Mouse (Mus musculus): ENCODE data around the gene Psg23. TPM values are rescaled to one million over a fixed set of nuclear protein-coding genes. Genes with fewer than 3 reads are reported as not detected.
A peak's percentile ranks its signal among the peaks of the same experiment; 100 is the strongest.
"Not testable (repeated sequence)": the region's sequence is repeated elsewhere in the genome, so short reads cannot be mapped to it uniquely, and the experiment has no call there.

Gene Psg23
- polyA plus RNA-seq (2015; fragmentation: Nextera tagmentation; extraction: Ambion mirVana) = not detected in 2 replicates

DNA sequence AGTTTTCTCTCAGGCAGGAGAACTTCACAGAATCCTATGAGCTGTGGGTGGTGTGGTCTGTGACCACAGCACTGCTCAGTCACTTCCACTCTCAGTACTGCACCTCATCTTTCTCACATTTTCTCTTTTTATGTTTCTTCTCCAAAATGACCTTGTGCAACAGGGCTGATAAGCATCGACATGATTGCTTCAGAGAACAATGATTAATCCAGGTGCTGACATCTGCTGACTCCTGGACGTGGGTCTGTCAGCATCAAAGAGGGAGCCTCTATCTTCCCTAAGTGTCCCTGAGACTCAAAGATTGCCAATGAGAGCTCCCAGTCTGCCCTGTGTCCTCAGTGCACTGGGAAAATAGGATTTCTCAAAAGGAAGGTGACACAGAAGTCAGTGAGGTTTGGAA lies at the start of gene Psg23:
Gene Psg23, minus strand, starts transcription at position 101 of the 400 bp plus-strand sequence.
- H3K4me3 ChIP-seq (ENCODE audit: low read depth, low read length); H3K27ac ChIP-seq (ENCODE audit: low read depth, low read length); H3K4me2 ChIP-seq (replicated peaks; ENCODE audit: low read depth); H3K4me1 ChIP-seq (replicated peaks; ENCODE audit: control insufficient read depth, insufficient read depth, low read length); ATAC-seq; H3K9ac ChIP-seq (ENCODE audit: low read depth, low read length); H3K36me3 ChIP-seq (ENCODE audit: control insufficient read depth, insufficient read depth); H3K27me3 ChIP-seq (replicated peaks; ENCODE audit: control insufficient read depth, insufficient read depth, low read length); H3K9me3 ChIP-seq (ENCODE audit: control insufficient read depth): not testable (repeated sequence)
- 0% methylated on average over 1 of the region's 2 CpGs for WGBS

DNA sequence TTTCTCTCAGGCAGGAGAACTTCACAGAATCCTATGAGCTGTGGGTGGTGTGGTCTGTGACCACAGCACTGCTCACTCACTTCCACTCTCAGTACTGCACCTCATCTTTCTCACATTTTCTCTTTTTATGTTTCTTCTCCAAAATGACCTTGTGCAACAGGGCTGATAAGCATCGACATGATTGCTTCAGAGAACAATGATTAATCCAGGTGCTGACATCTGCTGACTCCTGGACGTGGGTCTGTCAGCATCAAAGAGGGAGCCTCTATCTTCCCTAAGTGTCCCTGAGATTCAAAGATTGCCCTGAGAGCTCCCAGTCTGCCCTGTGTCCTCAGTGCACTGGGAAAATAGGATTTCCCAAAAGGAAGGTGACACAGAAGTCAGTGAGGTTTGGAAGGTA lies 40.3 kb upstream of the Psg23 start, which contains the start of gene Psg21:
Gene Psg21, minus strand, starts transcription at position 101 of the 400 bp plus-strand sequence.
- H3K9me3 ChIP-seq (ENCODE audit: control insufficient read depth); H3K27me3 ChIP-seq (replicated peaks; ENCODE audit: control insufficient read depth, insufficient read depth, low read length); H3K27ac ChIP-seq (ENCODE audit: low read depth, low read length); ATAC-seq; H3K4me2 ChIP-seq (replicated peaks; ENCODE audit: low read depth); H3K36me3 ChIP-seq (ENCODE audit: control insufficient read depth, insufficient read depth); H3K4me3 ChIP-seq (ENCODE audit: low read depth, low read length); H3K9ac ChIP-seq (ENCODE audit: low read depth, low read length); H3K4me1 ChIP-seq (replicated peaks; ENCODE audit: control insufficient read depth, insufficient read depth, low read length): not testable (repeated sequence)
- 50% methylated on average over 1 of the region's 2 CpGs for WGBS

DNA sequence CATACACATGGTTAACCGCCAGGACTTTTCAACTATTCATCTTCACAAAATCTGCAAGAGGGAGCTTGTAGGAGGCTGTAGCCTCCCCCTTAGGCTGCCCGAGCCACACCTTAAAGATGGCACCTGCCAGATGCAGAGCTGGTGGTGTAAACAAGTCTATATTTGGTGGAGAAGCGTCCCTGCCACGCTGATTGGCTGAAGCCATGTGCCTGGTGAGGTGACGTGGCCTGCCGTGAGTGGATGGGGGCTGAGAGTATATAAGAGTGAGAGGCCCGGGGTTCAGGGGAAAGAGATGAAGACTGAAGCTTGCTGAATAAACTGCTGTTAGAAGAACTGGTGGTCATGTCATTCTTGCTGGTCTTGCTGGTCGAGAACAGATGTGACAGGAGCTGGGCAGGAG lies 10.6 kb upstream of the Psg23 start:
- H3K4me3 ChIP-seq (ENCODE audit: low read depth, low read length); H3K36me3 ChIP-seq (ENCODE audit: control insufficient read depth, insufficient read depth); H3K27me3 ChIP-seq (replicated peaks; ENCODE audit: control insufficient read depth, insufficient read depth, low read length); H3K4me2 ChIP-seq (replicated peaks; ENCODE audit: low read depth); H3K9ac ChIP-seq (ENCODE audit: low read depth, low read length); ATAC-seq; H3K9me3 ChIP-seq (ENCODE audit: control insufficient read depth); H3K27ac ChIP-seq (ENCODE audit: low read depth, low read length); H3K4me1 ChIP-seq (replicated peaks; ENCODE audit: control insufficient read depth, insufficient read depth, low read length): not testable (repeated sequence)
- 80% methylated on average over 8 of the region's 8 CpGs for WGBS

DNA sequence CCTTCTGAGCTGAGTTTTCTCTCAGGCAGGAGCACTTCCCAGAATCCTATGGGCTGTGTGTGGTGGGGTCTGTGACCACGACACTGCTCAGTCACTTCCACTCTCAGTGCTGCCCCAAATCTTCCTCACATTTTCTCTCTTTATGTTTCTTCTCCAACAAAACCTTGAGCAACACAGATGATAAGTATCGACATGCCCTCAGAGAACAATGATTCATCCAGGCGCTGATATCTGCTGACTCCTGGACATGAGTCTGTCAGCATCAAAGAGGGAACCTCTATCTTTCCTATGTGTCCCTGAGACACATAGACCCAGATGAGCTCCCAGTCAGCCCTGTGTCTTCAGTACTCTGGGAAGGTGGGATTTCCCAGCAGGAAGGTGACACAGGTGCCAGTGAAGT lies 49.1 kb downstream of the Psg23 start, which contains the start of gene Psg27:
Gene Psg27, minus strand, starts transcription at position 101 of the 400 bp plus-strand sequence.
- Histone ChIP-seq H3K4me2 (replicated peaks; ENCODE audit: low read depth) (no peak within 1 kb of the TSS), H3K27ac (ENCODE audit: low read depth, low read length) (no peak within 1 kb of the TSS), H3K9ac (ENCODE audit: low read depth, low read length) (no peak within 1 kb of the TSS), H3K36me3 (ENCODE audit: control insufficient read depth, insufficient read depth) (no peaks in the 10 kb centered on the region), H3K4me3 (ENCODE audit: low read depth, low read length) (no peak within 1 kb of the TSS), H3K4me1 (replicated peaks; ENCODE audit: control insufficient read depth, insufficient read depth, low read length) (no peaks in the 10 kb centered on the region), H3K9me3 (ENCODE audit: control insufficient read depth) (no peaks in the 10 kb centered on the region), H3K27me3 (replicated peaks; ENCODE audit: control insufficient read depth, insufficient read depth, low read length) (no peaks in the 10 kb centered on the region)
- no peak for ATAC-seq
- WGBS = 74% methylated on average over 3 of the region's 3 CpGs
- TF ChIP-seq CTCF (IDR thresholded peaks at IDR 0.05; ENCODE audit: low read depth) = no peak

DNA sequence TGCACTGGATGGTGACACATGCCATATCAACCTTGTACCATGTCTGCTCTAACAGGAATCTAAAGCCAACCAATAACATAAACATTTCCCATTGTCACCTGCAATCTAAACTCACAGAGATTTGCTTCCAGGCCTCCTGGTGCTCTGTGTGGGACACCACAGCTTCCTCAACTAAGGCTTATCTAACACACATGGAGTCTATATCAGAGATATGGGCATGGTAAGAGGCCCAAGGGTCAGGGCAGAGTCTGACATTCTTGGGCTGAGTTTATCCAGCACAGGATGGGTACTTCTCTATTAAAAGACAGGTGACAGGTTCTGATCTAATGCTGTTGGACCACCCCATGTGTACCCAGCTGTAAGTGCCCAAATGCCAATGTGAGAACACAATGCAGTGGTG lies 56.5 kb downstream of the Psg23 start:
- TF ChIP-seq CTCF (IDR thresholded peaks at IDR 0.05; ENCODE audit: low read depth) = no peak

More for the DNA sequence above, 56.5 kb downstream of the Psg23 start:
- ATAC-seq = peak; percentile 58
- H3K36me3 ChIP-seq (ENCODE audit: control insufficient read depth, insufficient read depth) = no peaks in the 10 kb centered on the region
- no peak overlapping the region for H3K9ac ChIP-seq (ENCODE audit: low read depth, low read length)
- H3K27ac ChIP-seq (ENCODE audit: low read depth, low read length) = no peak overlapping the region
- no peak overlapping the region for H3K4me2 ChIP-seq (replicated peaks; ENCODE audit: low read depth)
- H3K9me3 ChIP-seq (ENCODE audit: control insufficient read depth) = no peaks in the 10 kb centered on the region
- H3K4me1 ChIP-seq (replicated peaks; ENCODE audit: control insufficient read depth, insufficient read depth, low read length) = no peaks in the 10 kb centered on the region
- H3K4me3 ChIP-seq (ENCODE audit: low read depth, low read length) = no peak overlapping the region
- no peaks in the 10 kb centered on the region for H3K27me3 ChIP-seq (replicated peaks; ENCODE audit: control insufficient read depth, insufficient read depth, low read length)

Other genes starting within 250 kb of the Psg23 start
- gene Psg28, start 184.5 kb downstream of the Psg23 start, polyA plus RNA-seq (2015; fragmentation: Nextera tagmentation; extraction: Ambion mirVana) = not detected in 2 replicates
- not detected in 2 replicates for gene Psg26, start 132.3 kb downstream of the Psg23 start, polyA plus RNA-seq (2015; fragmentation: Nextera tagmentation; extraction: Ambion mirVana)
- gene Psg25, start 84.2 kb downstream of the Psg23 start, polyA plus RNA-seq (2015; fragmentation: Nextera tagmentation; extraction: Ambion mirVana) = 0.04 TPM in 1 of 2 replicates, not detected in the other
- gene Psg27, start 49.2 kb downstream of the Psg23 start, polyA plus RNA-seq (2015; fragmentation: Nextera tagmentation; extraction: Ambion mirVana) = not detected in 2 replicates
- gene Psg21, start 40.2 kb upstream of the Psg23 start, polyA plus RNA-seq (2015; fragmentation: Nextera tagmentation; extraction: Ambion mirVana) = not detected in 2 replicates
- gene Psg20, start 69.7 kb upstream of the Psg23 start, polyA plus RNA-seq (2015; fragmentation: Nextera tagmentation; extraction: Ambion mirVana) = not detected in 2 replicates
- not detected in 2 replicates for gene Psg22, start 101.6 kb upstream of the Psg23 start, polyA plus RNA-seq (2015; fragmentation: Nextera tagmentation; extraction: Ambion mirVana)
- gene Psg19, start 182.0 kb upstream of the Psg23 start, polyA plus RNA-seq (2015; fragmentation: Nextera tagmentation; extraction: Ambion mirVana) = not detected in 2 replicates
- gene Psg17, start 205.1 kb upstream of the Psg23 start, polyA plus RNA-seq (2015; fragmentation: Nextera tagmentation; extraction: Ambion mirVana) = not detected in 2 replicates
- gene Mill2, start 223.5 kb upstream of the Psg23 start, polyA plus RNA-seq (2015; fragmentation: Nextera tagmentation; extraction: Ambion mirVana) = 0.72 and 1.4 TPM in 2 replicates

Measured in intestine, postnatal 0 days (tissue).